Mouse (Mus musculus): ENCODE measurements around the gene Dbf4. TPM values are rescaled to one million over a fixed set of nuclear protein-coding genes. Genes with fewer than 3 reads are reported as not detected.

Dbf4 gene
- 32.0 and 35.2 TPM in 2 replicates for polyA plus RNA-seq (2015; fragmentation: Nextera tagmentation; extraction: Ambion mirVana)

DNA sequence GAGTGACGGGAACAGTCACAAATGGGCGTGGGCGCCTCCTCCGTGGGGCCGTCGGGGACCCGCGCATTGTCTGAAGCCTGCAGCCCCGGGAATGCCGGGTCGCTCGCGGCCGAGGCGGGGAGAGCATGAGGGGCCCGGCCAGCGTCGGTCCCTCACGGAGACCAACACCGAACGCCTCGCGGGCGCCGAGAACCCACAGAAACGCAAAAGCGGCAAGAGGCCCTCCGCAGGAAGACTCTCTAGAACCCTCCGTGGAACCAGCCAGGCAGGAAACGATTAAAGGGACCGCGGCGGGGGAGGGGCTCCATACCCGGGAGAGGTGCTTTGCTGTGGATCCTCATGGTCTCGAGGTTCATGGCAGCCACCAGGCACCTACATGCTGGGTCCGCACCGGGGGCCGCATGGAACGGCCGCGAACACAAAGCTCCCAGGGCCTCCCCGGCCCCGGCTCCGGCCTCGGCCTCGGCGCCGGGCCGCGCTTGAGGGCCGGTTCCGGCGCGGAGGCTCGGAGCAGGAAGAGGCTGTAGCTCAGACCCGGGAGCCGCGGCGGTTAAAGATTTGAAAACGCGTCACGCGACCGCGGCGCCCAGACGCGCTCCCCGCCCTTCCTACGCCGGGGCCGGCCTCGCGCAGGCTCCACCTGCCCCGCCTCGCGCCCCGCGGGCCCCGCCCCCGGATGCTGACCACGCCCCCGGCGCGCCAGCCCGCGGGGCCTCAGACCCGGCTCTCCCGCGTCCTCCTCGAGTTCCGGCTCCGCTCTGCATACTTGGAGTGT is at the start of gene Dbf4, which contains the start of gene Slc25a40:
Gene Dbf4, minus strand, starts transcription at position 560 of the 775 bp plus-strand sequence.
Gene Slc25a40, plus strand, starts transcription at position 694 of the 775 bp plus-strand sequence.
- Histone ChIP-seq H3K36me3 (no peaks in the 10 kb centered on the region), H3K9ac (peak within 1 kb of the TSS; percentile 74), H3K4me2 (peak within 1 kb of the TSS; percentile 70), H3K27ac (peak within 1 kb of the TSS; percentile 86), H3K4me1 (no peaks in the 10 kb centered on the region), H3K27me3 (replicated peaks) (no peaks in the 10 kb centered on the region), H3K9me3 (no peaks in the 10 kb centered on the region), H3K4me3 (replicated peaks) (peak within 1 kb of the TSS; percentile 91)
- ATAC-seq (ENCODE audit: insufficient read depth, low FRiP score, low read depth): peak; percentile 98
- under 1% methylated on average over 89 of the region's 93 CpGs for whole genome bisulfite sequencing

DNA sequence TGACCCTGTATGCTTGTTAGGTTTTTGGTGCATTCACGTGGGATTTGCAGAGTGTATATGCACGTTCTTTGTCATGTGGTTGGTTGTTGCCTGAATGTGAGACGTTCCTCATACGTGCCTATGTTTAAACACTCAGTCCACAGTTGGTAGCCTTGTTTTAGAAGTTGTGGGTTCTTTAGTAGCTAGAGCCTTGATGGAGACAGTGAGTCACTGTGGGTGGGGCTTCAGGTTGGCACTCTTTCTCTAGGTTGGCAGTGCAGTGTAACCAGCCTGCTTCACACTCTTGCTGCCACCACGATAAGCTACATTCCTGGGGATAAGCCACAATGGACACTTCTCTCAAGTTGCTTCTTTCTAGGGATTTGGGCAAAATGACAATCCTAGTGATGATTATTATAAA is 34.0 kb upstream of the Dbf4 start:
- whole genome bisulfite sequencing: 82% methylated on average over 5 of the region's 5 CpGs
- no peaks in the 10 kb centered on the region for H3K27me3 ChIP-seq (replicated peaks)
- ATAC-seq (ENCODE audit: insufficient read depth, low FRiP score, low read depth): no peak

DNA sequence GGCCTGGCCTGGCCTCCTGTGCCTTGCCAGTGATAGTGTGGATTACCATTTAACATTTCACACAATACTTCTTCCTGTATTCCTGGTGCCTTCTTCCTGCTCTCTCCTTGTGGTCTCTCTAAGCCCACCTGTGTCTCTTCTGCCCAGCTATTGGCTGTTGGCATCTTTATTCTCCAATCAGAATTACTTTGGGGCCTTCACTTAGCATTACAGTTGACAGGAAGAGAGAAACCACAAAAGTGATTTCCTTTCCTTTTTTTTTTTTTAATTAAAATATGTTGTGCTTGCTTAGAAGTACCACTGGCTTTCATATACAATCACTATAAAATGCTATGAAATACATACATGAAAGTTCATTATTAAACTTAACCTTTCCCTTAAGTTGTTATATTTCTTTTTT is 33.0 kb upstream of the Dbf4 start:
- Histone ChIP-seq H3K9me3 (no peaks in the 10 kb centered on the region), H3K27ac (no peak overlapping the region), H3K9ac (no peak overlapping the region), H3K4me3 (replicated peaks) (no peak overlapping the region), H3K4me2 (no peak overlapping the region), H3K4me1 (no peaks in the 10 kb centered on the region), H3K36me3 (no peaks in the 10 kb centered on the region), H3K27me3 (replicated peaks) (no peaks in the 10 kb centered on the region)
- no peak for ATAC-seq (ENCODE audit: insufficient read depth, low FRiP score, low read depth)

More for the DNA sequence above, 34.0 kb upstream of the Dbf4 start:
- no peak overlapping the region for H3K4me2 ChIP-seq
- H3K4me1 ChIP-seq: no peaks in the 10 kb centered on the region
- no peak overlapping the region for H3K27ac ChIP-seq
- no peaks in the 10 kb centered on the region for H3K9me3 ChIP-seq
- no peaks in the 10 kb centered on the region for H3K36me3 ChIP-seq
- H3K4me3 ChIP-seq (replicated peaks): no peak overlapping the region
- no peak overlapping the region for H3K9ac ChIP-seq

DNA sequence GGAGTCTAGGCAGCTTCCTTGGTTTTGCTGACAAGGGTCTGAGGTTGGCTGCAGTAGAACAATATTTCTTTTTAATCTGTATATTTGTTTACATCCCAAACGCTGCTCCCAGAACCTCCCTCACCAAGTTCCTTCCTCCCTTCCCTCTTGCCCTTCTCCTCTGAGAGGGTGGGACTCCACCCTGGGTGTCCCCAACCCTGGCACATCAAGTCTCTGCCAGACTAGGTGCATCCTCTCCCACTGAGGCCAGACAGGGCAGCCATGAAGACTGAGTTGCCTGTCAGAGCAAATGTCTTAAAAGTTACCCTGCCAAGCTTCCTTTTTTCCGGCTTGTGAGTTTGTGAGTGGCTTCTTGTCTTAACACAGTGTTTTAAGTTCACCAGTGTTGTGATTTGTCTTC is 16.6 kb upstream of the Dbf4 start:
- no peak overlapping the region for H3K4me2 ChIP-seq
- no peak overlapping the region for H3K4me3 ChIP-seq (replicated peaks)
- 66% methylated on average over 2 of the region's 2 CpGs for WGBS
- H3K36me3 ChIP-seq: no peaks in the 10 kb centered on the region
- H3K27me3 ChIP-seq (replicated peaks): no peaks in the 10 kb centered on the region
- H3K9me3 ChIP-seq: no peaks in the 10 kb centered on the region
- no peak for ATAC-seq (ENCODE audit: insufficient read depth, low FRiP score, low read depth)
- H3K9ac ChIP-seq: no peak overlapping the region
- no peak overlapping the region for H3K27ac ChIP-seq
- no peaks in the 10 kb centered on the region for H3K4me1 ChIP-seq

DNA sequence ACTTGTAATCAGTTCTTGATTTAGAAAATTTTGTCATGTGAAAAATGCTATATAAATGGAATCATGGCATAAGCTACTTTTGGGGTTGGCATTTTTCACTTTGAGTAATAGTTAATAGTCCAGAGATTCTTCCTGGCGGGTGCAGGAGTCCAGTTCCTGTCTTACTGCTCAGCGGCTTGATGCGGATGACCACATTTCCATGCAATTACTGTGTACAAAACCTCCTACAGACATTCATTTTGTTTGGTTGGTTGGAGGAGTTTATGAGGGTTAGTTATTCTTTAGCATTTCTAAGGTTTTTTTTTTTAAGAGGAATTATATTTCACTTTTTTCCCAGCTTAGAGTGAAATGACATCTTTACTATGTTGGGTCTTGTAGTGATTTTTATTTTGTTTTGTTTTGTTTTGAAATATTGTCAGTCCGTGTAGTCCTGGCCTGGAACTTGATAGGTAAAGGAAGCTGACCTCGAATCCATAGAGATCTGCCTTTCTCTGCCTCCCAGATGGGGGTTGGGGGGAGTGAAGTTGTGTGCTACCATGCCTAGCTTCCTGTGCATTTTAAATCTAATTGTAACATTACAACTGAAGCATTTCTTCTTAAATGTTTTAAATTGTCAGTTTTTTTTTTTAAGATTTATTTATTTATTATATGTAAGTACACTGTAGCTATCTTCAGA is 15.1 kb upstream of the Dbf4 start:
- H3K36me3 ChIP-seq: no peaks in the 10 kb centered on the region
- ATAC-seq (ENCODE audit: insufficient read depth, low FRiP score, low read depth): no peak
- H3K4me2 ChIP-seq: no peak overlapping the region
- H3K27me3 ChIP-seq (replicated peaks): no peaks in the 10 kb centered on the region
- no peak overlapping the region for H3K4me3 ChIP-seq (replicated peaks)
- H3K4me1 ChIP-seq: no peaks in the 10 kb centered on the region
- H3K9ac ChIP-seq: no peak overlapping the region
- H3K27ac ChIP-seq: no peak overlapping the region
- H3K9me3 ChIP-seq: no peaks in the 10 kb centered on the region
- WGBS: 91% methylated on average over 5 of the region's 5 CpGs

DNA sequence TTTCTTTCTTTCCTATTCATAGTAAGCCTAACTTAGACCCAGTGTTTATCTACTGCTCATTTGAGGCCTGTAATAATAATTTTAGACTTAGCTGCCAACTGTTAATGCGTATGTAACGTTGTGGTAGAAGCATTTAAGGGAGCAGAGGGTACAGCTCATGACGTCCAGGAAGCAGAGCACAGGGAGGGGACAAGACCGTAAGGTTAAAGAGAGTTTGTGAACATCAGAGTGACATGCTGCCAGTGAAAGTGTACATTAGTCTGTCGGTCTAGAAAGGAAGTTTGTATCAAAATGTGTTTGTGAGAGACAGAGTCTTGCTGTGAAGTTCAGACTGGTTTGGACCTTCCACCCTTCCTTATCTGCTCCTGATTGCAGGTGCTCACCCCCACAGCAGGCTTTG is 3.4 kb upstream of the Dbf4 start:
- Histone ChIP-seq H3K4me1 (no peaks in the 10 kb centered on the region), H3K27me3 (replicated peaks) (no peaks in the 10 kb centered on the region), H3K27ac (no peak overlapping the region), H3K9ac (no peak overlapping the region), H3K9me3 (no peaks in the 10 kb centered on the region), H3K4me3 (replicated peaks) (no peak overlapping the region), H3K4me2 (no peak overlapping the region), H3K36me3 (no peaks in the 10 kb centered on the region)
- 56% methylated on average over 5 of the region's 5 CpGs for WGBS
- ATAC-seq (ENCODE audit: insufficient read depth, low FRiP score, low read depth): no peak

DNA sequence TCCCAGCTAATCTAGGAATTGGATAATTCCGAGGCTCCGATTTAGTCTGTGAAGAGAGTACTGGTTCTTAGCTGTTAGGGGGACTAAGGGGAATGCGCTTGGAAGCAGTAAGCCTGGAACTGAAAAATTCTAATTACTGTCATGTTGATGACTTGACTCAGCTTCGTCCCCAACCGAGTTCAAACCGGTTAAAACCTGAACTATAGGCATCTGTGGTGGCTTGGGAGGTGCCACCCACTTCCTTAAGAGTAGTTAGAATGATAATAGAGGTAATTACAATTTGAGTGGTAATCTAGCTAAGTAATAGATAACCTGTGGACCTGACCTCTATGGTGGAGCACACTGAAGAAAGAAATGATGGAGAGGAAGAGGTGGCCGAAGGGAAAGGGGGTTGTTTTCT is 1.6 kb upstream of the Dbf4 start:
- 27% methylated on average over 7 of the region's 7 CpGs for WGBS
- peak overlapping the region; percentile 91 for H3K4me3 ChIP-seq (replicated peaks)
- H3K4me2 ChIP-seq: peak overlapping the region; percentile 64
- ATAC-seq (ENCODE audit: insufficient read depth, low FRiP score, low read depth): no peak
- no peaks in the 10 kb centered on the region for H3K4me1 ChIP-seq
- H3K27ac ChIP-seq: no peak overlapping the region
- no peaks in the 10 kb centered on the region for H3K27me3 ChIP-seq (replicated peaks)
- no peaks in the 10 kb centered on the region for H3K9me3 ChIP-seq
- no peaks in the 10 kb centered on the region for H3K36me3 ChIP-seq
- no peak overlapping the region for H3K9ac ChIP-seq

DNA sequence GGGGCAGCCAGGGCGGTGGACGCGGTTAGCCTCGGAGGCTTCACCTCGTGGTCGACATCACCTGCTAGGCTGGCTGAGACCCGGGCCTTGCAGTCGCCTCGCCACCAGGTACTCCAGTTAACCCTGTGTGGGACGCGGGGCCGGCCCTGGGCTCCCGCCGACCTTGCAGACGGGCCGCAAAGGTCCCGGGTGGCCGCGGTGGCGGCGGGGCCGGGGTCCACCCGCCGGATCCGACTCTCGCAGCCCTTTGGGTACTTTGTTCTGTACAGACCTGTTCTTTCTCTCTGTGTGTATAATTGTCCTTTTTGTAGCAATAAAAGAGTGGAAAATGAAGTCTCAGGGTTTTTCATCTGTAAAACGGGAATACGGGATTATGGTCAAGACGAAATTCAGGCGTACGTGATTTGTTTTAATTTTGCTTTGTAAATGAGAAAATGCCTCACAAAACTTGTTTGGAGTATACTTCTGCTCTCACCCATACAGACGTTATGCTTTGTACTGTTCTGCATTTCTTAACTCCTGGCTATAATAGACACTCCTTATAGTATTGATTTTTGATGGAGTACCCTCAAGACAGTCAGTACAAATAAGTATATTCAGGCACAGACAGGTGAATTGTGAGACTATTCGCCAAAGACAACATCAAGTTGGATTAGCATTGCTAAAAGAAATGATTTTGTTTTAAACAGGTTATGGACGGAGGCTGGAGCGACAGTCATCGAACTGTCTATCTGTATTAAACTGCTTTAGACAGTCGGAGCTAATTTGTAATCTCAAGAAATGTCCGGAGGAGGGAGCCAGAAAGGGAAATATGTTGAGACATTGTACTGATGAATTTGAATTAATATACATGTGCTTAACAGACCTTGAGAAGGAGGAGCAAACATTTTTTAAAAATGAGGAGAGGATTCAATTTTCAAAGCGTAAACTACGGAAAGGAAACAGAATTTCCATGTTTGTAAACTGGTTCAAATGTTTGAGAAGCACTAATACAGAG is 714 bp upstream of the Dbf4 start:
- H3K4me3 ChIP-seq (replicated peaks): peak overlapping the region; percentile 91
- peak overlapping the region; percentile 67 for H3K27ac ChIP-seq
- WGBS: 1% methylated on average over 40 of the region's 40 CpGs
- no peaks in the 10 kb centered on the region for H3K27me3 ChIP-seq (replicated peaks)
- H3K4me1 ChIP-seq: no peaks in the 10 kb centered on the region
- H3K9ac ChIP-seq: peak overlapping the region; percentile 71
- no peak for ATAC-seq (ENCODE audit: insufficient read depth, low FRiP score, low read depth)
- no peaks in the 10 kb centered on the region for H3K36me3 ChIP-seq
- H3K9me3 ChIP-seq: no peaks in the 10 kb centered on the region
- H3K4me2 ChIP-seq: peak overlapping the region; percentile 64

DNA sequence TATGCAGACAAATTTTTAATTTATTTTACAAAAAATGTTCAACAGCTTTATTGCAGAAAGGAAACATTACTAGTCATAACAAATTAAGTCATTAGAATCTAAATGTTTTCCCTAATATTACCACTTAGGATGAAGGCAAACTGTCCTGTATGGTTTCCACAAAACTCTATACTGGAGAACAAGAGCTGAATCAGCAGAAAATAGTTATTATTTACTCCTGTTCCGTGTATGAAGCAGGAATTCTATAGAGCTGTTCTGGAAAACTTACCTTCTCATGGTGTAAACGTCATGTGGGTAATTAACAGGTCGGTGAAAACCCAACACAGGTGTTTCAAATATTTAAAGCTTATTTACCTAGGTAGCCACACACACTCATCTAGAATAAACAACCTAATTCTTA is 1.1 kb downstream of the Dbf4 start:
- no peak for ATAC-seq (ENCODE audit: insufficient read depth, low FRiP score, low read depth)
- H3K4me3 ChIP-seq (replicated peaks): peak overlapping the region; percentile 91
- WGBS: 5% methylated on average over 3 of the region's 3 CpGs
- no peaks in the 10 kb centered on the region for H3K4me1 ChIP-seq
- no peak overlapping the region for H3K27ac ChIP-seq
- peak overlapping the region; percentile 70 for H3K4me2 ChIP-seq
- no peaks in the 10 kb centered on the region for H3K36me3 ChIP-seq
- H3K9me3 ChIP-seq: no peaks in the 10 kb centered on the region
- no peak overlapping the region for H3K9ac ChIP-seq
- no peaks in the 10 kb centered on the region for H3K27me3 ChIP-seq (replicated peaks)

DNA sequence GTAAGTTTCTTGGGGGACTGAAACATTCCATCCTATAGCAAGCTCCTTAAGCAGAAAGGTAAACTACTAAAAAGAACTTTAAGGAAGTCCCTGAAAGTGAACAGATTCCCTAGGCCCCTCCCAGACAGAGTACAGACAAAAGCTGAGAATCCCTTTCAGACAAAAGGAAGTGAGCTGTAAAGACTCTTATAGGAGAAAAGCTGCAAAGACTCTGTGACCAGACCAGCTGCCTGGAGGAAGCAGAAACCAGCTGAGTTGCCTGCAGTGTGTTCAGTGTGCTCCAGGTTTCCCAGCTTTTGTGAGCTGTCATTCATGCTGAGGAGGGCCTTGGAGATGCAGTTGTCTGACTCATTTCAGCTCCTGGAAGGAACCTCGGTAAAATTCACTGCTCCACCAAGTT is 5.1 kb downstream of the Dbf4 start:
- ATAC-seq (ENCODE audit: insufficient read depth, low FRiP score, low read depth): no peak

DNA sequence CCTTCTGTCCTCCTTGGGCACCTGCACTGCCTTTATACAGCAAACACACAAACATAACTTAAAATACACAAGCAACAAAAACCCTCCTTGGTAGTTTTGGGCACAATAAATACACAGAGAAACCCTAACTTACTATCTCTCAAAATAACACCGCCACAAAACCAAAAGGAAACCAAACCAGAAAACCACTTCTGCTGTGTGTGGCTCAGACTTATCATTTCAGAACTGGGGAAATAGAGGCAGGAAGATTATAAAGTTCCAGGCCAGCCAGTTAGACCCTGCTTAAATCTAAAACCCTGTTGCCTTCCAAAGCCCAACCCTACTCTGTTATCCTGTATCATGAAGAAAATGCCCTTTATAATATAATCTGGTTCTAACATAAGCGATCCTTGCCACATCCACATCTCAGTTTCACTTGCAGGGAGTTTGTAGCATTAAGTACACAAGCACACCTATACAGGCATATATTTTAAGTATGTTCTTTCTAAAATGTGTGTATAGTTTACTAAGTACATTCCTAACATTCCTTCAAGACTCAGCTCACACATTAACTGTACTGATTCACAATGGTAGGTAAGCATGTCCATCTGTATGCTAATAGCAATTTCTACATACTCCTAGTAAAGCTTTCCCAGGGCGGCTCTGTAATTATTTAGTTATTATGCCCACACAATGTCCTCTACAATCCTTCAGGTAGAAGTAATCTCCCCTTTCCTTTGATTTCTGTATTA is 5.7 kb downstream of the Dbf4 start:
- no peak overlapping the region for H3K9ac ChIP-seq
- ATAC-seq (ENCODE audit: insufficient read depth, low FRiP score, low read depth): no peak
- H3K4me2 ChIP-seq: no peak overlapping the region
- 0 out of 2 replicates have a peak, but pooled peaks cover 4% of the 10 kb centered on the region for H3K36me3 ChIP-seq
- H3K9me3 ChIP-seq: no peaks in the 10 kb centered on the region
- WGBS: 82% methylated on average over 3 of the region's 3 CpGs
- no peak overlapping the region for H3K4me3 ChIP-seq (replicated peaks)
- H3K27ac ChIP-seq: no peak overlapping the region
- no peaks in the 10 kb centered on the region for H3K27me3 ChIP-seq (replicated peaks)
- no peaks in the 10 kb centered on the region for H3K4me1 ChIP-seq

More for the DNA sequence above, 5.1 kb downstream of the Dbf4 start:
- H3K9me3 ChIP-seq: no peaks in the 10 kb centered on the region
- 42% methylated on average over 1 of the region's 1 CpGs for WGBS
- no peak overlapping the region for H3K27ac ChIP-seq
- H3K9ac ChIP-seq: no peak overlapping the region
- H3K4me2 ChIP-seq: no peak overlapping the region
- H3K4me3 ChIP-seq (replicated peaks): no peak overlapping the region
- H3K4me1 ChIP-seq: no peaks in the 10 kb centered on the region
- H3K36me3 ChIP-seq: 0 out of 2 replicates have a peak, but pooled peaks cover 4% of the 10 kb centered on the region
- H3K27me3 ChIP-seq (replicated peaks): no peaks in the 10 kb centered on the region
